Comparison of ENCODE assay signal across 24 mouse cellular contexts in genomic region chr19:38704742-38705141, GRCm38 (mm10).
"Had no signal": no experiment of that assay in that cellular context is flagged by ENCODE, and none has a peak within 500 bp of the region (broad histone marks: within the 10 kb centered on the region; RNA-seq: fewer than 3 reads in every experiment).

No protein-coding gene starts in this region.

- H3K9ac ChIP-seq: limb, embryonic 13.5 days; liver, embryonic 12.5 days; liver, embryonic 15.5 days; lung, embryonic 15.5 days; midbrain, embryonic 13.5 days had no signal

- H3K36me3 ChIP-seq: limb, embryonic 10.5 days; limb, embryonic 13.5 days; liver, embryonic 12.5 days; liver, embryonic 15.5 days; lung, embryonic 15.5 days; midbrain, embryonic 13.5 days had no signal

- H3K4me3 ChIP-seq: layer of hippocampus, adult 2 months; limb, embryonic 10.5 days; limb, embryonic 13.5 days; liver, embryonic 12.5 days; liver, embryonic 15.5 days; lung, embryonic 15.5 days; megakaryocyte, embryonic 14.5 days; midbrain, embryonic 13.5 days; myocyte had no signal

- H3K9me3 ChIP-seq: limb, embryonic 10.5 days; limb, embryonic 13.5 days; liver, embryonic 12.5 days; liver, embryonic 15.5 days; lung, embryonic 15.5 days; midbrain, embryonic 13.5 days had no signal

- H3K27me3 ChIP-seq: limb, embryonic 13.5 days; liver, embryonic 12.5 days; liver, embryonic 15.5 days; lung, embryonic 15.5 days; megakaryocyte, embryonic 14.5 days; midbrain, embryonic 13.5 days had no signal

- DNase-seq: kidney, adult 9 months; kidney, postnatal 14 days; layer of hippocampus, adult 9-11 months; liver; lung, adult 18-20 months; lung, postnatal 10 days; lung, postnatal 36 days; right cerebral cortex, postnatal 14 days; right cerebral cortex, postnatal 4 days; thymus, adult 2 months; thymus, postnatal 14 days; thymus, postnatal 4 days had no signal

- ATAC-seq: intestine, postnatal 0 days; liver, embryonic 12.5 days; midbrain, embryonic 13.5 days; midbrain, embryonic 16.5 days had no signal

- H3K4me1 ChIP-seq: limb, embryonic 10.5 days; liver, embryonic 12.5 days; liver, embryonic 15.5 days; lung, embryonic 15.5 days; megakaryocyte, embryonic 14.5 days; midbrain, embryonic 13.5 days had no signal

- H3K27ac ChIP-seq: layer of hippocampus, adult 2 months; limb, embryonic 10.5 days; limb, embryonic 13.5 days; liver, embryonic 12.5 days; liver, embryonic 15.5 days; lung, embryonic 15.5 days; midbrain, embryonic 13.5 days; stomach, postnatal 0 days had no signal

- H3K4me2 ChIP-seq: limb, embryonic 13.5 days; liver, embryonic 12.5 days; liver, embryonic 15.5 days; lung, embryonic 15.5 days; midbrain, embryonic 13.5 days had no signal
